Mouse (Mus musculus) cerebellum, adult 9-11 months (tissue): ENCODE results near the gene Ctnna2.

Source experiments
- DNase-seq: peaks from one replicate; pipeline ENCODE4 v3.0.0; 2022

The Ctnna2 gene

DNA sequence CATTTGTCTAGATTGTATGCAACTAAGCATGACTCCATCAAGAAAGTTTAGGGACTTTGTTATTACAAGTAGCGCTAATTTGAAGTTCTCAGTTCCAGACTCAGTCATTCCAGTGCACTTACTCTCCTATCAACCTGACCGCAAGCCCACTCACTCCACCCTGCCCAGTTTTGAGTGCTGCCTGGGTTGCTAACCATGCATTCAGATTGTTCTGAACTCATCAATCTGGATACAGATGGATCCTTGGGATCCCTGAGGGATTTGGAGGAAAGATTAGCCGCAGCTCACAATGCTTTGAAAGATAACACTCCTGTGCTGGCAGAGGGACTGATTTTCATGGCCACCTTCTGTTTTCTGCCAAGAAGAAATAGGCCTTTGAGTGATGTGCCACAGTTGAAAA is 168.5 kb downstream of the Ctnna2 start:
- no peak for DNase-seq

DNA sequence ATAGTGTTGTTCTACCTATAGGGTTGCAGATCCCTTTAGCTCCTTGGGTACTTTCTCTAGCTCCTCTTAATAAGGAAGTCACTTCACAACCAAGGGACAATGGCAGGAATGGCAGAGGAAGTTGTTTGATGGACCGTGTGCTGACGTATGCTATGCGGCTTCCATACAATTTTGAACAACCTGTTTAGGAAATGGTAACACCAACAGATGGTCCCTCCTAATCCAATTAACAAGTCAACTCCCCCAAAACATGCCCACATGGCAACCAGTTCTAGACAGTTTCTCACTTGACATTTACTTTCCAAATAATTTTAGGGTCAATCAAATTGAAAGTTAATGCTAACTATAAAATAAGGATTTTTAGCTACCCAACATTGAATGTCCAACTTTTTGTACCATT is 176.9 kb downstream of the Ctnna2 start:
- no peak for DNase-seq

DNA sequence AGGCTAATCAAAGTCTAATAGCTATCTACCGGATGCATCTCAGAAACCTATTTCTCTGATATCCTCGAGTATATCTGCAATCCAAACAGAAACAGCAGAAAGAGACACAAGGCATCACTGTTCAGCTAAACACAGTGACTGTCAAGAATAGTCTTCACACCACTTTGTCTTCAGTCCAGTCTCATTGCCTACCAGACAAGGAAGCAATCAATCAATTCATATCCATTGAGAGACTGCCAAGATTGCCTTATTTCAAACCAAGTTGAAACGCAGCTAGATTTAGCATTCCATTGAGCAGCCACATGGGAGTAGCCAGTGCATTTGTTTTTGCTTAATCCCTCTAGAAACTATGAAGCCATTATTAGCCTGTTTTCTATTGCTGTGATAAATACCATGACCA is 196.2 kb downstream of the Ctnna2 start:
- DNase-seq, result no peak

DNA sequence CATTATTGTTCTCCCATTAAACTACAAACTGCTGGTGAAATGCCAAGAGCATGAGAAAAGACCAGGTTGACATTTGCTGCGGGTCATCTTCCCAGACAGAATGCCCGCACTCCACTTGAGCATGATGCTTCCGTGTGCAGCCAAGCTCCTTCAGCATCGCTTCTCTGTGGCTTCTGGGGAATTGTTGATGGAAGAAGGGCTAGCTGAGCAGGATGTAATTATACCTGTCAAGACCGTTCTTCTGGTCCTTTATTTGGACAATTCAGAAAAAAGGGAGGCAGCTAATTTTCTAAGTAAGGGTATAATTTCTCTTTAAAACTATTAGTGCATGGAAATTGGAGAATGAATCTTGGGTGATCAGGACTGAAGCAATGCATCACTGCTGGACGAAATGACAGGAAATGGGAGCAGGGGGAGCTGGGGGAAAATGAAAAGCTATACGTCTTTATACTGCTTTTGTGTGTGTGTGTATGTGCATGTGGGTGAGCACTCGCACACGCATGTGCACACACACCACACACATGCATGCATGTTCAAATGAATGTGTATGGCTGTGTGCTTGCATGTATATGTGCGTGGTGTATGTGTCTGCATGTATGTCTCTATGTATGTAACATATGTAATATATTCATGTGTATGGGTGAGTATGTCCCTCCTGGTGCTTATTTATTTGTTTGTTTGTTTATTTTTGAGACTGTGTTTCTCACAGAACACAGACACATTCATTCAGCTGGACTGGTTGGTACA is 211.0 kb downstream of the Ctnna2 start:
- no peak for DNase-seq

DNA sequence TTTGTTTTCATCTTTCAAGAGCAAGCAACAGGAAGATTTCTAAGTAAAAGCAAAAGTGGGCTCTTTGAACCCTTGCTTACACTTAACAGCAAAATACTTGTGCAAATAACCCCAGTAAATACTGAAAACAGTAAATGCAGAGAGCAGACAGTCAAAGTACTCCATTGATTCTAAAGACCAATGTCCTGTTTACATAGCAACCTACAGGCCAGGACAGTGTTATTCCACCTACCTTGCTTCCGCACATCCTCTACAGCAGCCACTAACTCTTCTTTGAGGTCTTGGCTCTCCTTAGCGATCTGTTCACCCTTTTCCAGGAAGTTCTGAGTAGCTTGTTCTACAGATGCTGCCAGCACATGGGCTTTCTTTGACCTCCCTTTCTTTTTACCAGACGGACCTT is 221.3 kb downstream of the Ctnna2 start:
- DNase-seq, result no peak

DNA sequence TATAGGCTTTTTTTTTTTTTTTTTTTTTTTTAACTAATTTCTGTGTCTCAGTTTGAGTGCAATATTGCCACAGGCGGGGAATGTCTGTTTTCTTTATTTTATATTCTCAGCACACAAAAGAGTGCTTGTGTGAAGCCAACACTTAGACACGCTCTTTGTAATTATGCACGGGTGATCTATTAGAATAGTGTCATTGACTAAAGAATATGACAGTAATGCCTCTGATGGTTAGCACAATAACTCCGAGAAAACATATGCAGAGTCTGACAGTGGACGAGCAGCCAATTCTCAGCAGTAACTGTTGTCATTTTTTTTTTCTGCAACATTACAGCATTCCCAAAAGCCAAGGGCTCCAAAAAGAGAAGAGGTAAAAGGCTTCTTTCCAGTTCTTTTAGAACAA is 234.1 kb downstream of the Ctnna2 start:
- no peak for DNase-seq

DNA sequence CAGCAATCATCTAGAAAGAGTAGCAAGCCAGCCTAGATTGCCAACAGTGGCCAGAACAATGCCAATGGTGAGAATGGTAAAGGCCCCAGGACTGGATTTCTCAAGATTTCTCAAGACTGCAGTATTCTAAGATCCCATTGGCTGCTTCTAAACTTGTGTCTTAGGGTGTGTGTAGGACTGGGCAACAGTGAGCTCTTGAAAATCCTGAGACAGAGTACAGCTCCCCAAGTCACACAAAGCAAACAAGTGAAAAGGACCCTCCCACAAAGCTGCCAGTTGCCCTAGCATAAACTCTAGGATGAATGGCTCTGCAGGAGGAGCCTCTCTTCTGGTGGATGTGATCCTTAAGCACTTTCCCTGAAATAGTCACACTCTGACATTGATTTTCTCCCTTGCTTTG is 235.8 kb downstream of the Ctnna2 start:
- no peak for DNase-seq

DNA sequence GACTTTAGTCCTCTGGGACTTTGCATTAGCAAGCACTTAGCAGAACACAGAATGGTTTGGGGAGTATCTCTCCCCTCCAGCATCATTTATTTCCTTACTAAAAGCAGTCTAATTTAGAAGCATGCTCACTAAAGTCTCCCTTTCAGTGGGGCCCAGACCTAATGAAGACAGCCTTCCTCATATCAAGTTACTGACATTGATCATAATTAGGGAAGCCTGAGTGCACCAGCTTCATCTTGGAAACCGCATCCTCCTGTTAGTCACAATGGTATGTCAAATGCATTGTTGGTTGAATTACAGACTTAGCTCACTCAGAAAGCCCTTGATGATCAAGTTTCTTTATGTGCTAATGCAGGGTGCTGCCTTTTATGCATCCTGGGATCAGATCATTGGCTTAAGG is 236.5 kb downstream of the Ctnna2 start:
- DNase-seq, result no peak

DNA sequence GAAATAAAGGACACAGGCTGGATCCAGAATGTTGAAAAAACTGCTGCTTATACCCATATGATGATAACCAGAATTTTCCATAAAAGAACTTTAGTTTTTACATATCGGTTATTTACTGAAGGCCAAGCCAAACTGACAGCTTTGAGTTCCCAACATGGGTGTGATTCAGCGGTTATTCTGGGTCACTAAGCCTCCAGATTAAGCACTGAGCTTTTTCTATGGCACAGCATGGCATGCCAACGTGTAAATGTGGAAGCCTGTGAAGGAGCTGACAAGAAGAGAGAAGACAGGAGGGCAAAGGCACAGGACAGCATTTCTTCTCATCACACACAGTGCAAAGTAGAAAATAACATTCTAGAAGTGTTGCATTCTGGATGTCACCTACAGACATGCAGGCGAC is 240.9 kb downstream of the Ctnna2 start:
- DNase-seq, result peak; percentile 9

DNA sequence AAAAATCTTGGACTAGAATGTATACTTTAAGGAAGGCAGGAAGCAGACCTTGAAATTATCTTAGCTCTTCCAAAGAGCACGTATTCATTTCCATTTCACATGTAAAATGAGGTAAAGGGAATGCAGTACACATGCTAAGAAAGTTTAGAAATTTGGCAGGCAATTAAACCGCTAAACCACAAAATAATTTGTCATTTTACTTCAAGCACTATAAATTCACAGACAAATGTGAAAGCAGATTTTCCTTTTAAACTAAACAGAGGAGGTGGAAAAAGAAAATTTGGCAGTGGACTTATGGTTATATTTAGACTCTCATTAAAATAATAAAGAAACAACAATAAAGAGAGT is 254.6 kb downstream of the Ctnna2 start:
- no peak for DNase-seq

DNA sequence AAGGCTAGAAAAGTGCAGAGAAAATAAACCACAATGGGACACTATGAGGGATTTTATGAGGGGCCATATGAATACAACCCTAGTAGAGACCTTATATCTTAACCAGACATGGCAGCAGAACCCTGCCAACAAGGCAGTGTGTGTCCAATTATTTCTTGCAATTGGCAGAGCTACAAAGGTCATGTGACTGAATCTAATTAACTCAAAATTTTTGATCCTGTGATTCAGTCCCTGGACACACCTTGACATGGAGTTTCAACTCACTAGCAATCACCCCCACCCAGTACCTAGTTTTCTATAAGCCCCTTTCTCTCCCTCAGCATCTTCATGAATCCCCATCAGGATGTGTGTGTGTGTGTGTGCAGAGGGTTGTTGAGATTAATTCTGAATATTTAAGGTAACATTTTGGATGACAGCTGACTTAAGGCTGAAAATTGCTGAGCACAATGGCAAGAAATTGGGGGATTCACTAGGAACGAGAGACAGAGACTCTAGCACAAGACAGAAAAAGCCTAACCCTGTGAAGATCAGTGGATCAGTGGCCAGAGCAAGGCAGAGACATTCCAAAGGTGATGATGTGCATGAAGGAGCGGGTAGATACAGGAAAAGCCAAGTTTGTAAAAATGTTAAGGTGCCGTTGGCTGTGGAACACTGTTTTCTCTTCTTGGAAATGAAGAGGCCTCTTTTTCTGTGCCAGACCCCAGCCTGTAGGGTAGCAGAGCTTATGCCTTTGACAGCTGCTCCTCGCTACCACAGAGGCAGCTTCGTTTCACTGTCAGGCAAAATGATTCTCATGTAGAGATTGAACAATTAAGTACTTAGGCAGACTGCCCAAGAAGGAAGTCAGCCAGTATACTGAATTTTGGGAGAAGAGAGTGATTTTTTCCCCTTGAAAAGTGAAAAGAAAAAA is 255.2 kb downstream of the Ctnna2 start:
- DNase-seq, result peak; percentile 26

DNA sequence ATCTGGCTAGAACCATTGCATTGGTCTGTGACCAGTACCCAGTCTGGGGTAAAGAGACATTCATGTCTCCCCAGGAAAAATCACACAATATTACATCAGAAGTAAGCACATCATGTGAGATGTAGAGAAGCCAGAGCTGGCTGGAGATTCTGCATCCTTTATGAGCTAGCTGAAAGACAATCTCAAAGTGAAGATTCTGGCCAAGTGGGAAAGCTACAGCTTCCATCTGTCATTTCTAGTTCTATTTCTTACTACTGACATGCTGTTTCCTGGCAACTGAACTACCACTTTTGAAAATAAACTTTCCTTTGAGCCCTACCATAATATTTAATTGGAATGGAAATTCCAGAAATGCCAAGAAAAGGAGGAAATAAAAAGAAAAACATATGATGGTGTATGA is 285.4 kb downstream of the Ctnna2 start:
- DNase-seq, result no peak

DNA sequence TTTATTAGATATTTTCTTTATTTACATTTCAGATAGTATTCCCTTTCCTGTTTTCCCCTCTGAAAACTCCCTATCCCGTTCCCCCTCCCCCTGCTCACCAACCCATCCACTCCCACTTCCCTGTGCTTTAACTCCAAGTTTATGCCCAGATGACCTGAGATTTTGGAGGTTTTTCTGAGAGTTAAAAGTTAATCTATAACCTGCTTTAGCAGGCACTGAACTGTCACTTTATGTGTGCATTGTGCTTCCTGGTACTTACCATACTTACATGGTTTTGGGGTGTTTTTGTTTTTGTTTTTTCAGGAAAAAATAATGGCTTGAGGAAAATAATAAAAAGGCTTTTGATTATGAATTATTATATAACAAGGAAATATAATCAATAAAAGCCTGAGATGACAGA is 292.3 kb downstream of the Ctnna2 start:
- no peak for DNase-seq

DNA sequence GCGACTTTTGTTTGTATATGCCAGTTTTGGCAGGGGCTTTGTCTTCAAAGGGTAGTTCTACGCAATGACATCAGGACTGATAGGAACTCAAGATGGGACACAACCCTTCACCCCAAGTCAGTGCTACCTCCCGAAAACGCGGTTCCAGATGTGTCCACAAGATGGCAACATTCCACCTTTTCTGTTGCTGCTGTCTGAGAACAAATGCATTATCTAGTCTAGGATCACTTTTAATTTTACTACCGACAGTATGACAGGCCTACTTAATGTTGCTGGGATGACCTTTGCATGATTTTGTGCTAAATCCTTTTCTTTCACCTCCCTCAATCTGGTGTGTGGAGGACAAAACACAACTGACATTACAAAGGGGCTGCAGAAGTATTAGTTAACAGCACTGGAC is 329.4 kb downstream of the Ctnna2 start:
- DNase-seq, result peak; percentile 32

DNA sequence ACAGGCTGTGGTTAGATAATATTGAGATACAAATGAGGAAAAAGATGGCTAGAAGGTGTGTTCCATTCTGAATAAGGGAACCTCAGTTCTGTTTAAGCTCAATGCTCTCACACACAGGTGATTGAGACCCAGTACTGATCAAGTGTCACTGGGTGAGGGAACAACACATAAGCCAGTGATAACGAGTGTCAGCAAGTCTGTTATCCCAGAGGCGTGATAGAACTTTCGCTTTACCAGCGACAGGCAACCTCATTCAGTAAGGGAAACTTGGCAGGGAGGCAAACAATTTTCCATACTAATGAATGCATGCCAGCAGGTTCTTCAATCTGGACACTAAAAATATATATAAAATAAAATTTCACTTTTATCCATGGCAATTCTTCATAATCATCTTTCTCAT is 334.9 kb downstream of the Ctnna2 start:
- DNase-seq, result no peak

DNA sequence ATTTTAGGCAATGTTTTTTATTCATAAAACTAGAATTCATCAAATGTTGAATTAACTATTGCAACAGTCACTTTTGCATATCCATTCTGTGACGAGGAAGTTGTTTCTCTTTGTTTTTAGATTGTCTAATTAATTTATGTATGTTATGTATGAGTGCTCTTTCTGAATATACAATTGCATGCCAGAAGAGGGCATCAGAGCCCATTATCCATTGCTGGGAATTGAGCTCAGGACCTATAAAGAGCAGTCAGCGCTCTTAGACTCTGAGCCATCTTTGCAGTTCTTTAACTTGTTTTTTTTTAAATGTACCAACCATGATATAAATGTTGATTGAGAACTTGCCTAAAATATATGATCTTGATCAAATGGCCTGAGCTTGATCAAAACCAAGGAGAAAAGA is 340.7 kb downstream of the Ctnna2 start:
- no peak for DNase-seq

DNA sequence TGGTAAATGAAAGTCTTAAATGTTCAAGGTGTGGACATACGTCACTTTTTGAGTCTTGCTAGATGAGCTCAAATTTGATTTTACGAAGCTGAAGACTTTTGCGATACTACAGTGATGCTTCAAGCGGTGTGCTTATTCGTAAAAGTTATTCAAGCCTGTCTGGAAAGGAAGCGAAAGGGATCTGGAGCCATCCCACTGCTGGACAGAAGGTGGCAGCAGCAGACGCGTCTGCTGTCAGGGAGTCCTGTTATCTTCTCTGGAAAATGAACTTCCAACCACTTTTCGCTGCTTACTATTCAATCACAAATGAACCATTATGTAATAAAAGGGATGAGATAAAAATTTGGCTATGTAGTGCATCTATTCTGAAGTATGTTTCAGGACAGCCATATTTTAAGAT is 345.5 kb downstream of the Ctnna2 start:
- peak; percentile 41 for DNase-seq

DNA sequence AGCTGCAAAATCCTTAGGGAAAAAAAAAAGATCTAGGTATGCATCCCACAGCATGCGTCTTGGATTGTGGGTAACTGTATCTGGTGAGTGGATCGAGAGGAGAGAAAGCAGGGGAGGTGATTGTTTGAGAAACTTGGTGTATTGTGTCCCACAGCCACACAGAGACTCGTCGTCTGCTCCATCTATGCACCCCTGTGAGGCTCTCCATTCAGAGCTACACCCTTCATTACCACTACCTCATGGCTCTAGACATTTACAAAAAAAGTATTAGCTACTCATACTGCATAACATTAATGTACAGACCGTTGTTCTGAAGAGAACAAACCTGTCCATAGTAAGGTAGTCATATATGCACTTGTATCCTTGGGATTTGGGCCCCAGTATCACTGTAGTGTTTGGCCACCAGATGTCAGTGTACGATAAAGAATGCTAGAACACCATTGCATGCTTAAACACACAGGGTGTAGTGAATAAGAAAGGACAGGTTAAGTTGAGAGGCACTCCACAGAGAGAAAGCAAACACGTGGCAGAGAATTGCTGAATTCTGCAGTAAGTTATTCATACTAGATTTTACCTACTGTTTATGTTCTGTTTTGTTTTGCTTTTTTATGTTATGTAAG is 350.8 kb downstream of the Ctnna2 start:
- DNase-seq, result no peak

DNA sequence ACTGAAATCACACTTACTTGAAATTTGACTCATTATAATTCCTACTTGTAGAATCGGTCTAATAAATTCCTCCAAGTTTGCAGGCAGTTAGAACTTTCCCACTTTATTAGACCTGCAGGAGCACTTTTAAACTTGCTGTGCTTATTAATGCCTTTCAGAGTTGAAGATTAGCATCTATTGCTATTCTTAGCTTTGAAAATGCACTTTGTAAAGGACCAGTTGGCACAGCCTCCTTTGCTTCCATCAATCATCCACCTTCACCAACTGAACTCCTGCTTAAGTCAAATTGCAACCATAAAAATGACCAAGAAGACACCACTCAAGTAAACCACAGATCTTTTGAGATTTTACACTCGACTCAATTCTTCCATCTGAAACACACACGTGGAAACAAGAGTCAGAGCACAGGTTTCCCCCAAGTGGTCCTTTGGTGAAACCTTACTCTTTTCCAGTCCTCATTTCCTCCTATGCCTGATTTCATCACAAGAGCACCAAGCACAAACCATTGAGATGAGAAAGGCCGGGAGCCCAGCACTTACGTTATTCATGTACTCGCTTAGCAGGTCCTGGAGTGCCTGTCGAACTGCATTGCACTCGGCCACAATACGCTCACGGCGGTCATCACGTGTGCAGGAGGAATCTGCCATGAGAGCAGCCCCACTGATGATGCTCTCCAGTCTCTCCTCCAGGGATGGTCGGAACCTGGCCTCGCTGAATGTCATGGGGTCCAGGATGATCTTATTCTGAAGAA is 374.7 kb downstream of the Ctnna2 start:
- DNase-seq, result no peak

DNA sequence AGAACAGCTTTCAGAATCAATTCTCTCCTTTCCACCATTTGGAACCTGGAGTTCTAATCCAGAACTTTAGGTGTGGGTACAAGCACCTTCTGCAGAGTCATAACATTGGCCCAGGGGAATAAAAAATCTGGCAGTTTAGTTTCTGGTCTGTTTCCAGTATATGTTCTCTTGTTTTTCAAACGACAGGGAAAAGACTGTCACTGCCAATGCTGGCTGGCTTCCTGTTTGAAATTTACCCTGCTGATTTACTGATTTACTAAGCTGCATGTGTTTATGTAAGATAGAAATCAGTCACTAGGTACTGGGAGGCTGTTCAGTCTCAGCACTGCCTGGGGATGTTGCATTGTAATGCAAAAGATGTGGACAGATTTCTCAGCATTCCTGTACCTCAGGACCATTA is 375.6 kb downstream of the Ctnna2 start:
- DNase-seq, result peak; percentile 23

DNA sequence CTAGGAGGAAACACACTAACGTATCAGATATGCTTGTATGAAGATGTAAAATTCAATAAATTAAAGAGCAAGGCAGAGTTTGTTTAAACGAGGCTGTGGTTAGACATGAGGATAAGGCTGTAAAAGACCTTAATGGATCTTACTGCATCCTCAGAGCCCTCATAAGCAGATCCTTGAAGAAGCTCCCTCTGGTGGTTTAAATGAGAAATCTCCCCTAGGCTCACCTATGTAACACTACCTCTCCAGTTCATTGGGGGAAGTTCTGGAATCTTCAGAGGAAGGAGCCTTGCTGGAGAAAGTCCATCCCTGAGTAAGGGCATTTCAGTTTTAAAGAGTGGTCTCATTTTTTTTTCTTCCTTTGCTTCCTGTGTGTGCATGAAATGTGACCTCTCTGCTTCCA is 380.3 kb downstream of the Ctnna2 start:
- DNase-seq, result no peak

DNA sequence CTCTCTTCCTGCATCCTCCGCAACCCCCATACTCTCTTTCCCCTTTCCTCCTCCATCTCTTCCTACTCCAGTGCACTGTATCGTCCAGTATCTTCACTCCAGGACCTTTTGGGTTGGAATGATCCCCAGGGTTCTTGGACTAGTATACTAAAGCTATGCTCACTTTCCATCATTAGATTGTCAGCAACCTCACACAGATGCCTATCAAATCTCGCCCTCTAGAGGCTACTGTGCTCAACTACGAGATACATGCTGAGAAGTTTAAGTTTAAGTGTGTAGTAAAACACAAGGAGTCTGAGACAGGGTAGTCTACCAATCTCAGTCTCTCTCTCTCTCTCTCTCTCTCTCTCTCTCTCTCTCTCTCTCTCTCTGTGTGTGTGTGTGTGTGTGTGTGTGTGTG is 396.9 kb downstream of the Ctnna2 start:
- DNase-seq, result peak; percentile 16

DNA sequence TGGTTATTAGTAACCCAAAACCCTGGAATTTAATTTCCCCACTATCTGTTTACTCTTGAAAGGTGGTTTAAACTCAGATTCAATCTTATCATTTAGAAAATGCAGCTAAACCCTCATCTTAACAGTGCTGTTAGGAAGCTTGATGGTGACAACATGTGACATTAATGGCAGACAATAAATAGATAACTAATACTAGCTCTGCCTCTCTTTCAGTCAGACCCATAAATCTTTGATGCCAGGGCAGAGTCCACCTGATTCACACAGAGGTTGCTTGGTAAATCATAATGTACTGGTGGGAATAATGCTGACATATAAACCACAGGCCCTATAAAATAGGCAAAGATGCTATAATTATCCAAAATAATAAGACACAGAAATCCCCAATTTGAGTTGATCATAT is 398.6 kb downstream of the Ctnna2 start:
- no peak for DNase-seq
